Mouse (Mus musculus) testis, adult 2 months (tissue): ENCODE measurements around the gene Unk. TPM values are rescaled to one million over a fixed set of nuclear protein-coding genes. Genes with fewer than 3 reads are reported as not detected.

Experiments used
- H3K27ac ChIP-seq: fragments of 200-500 bp; 2 replicates; pipeline ENCODE4 v1.5.1; 2012; ENCODE audit warnings: low read depth, low read length; ENCODE audit not compliant: control insufficient read depth, insufficient read depth
- H3K27me3 ChIP-seq: fragments of 200-500 bp; 2 replicates; pipeline ENCODE4 v1.6.1; 2012; ENCODE audit warnings: mild to moderate bottlenecking, low read length, moderate library complexity; ENCODE audit not compliant: control insufficient read depth, insufficient read depth
- H3K36me3 ChIP-seq: fragments of 200-500 bp; 2 replicates; pipeline ENCODE4 v1.6.1; 2012; ENCODE audit warnings: mild to moderate bottlenecking, low read length; ENCODE audit not compliant: control insufficient read depth, insufficient read depth
- H3K4me1 ChIP-seq: fragments of 200-500 bp; 2 replicates; pipeline ENCODE4 v1.6.1; 2012; ENCODE audit warnings: low read length; ENCODE audit not compliant: control insufficient read depth, insufficient read depth
- H3K4me3 ChIP-seq: fragments of 200-500 bp; 2 replicates; pipeline ENCODE4 v1.5.1; 2012; ENCODE audit warnings: low read depth, mild to moderate bottlenecking, low read length, moderate library complexity, mixed read lengths; ENCODE audit not compliant: control insufficient read depth
- CTCF ChIP-seq: fragments of 200-500 bp; IDR thresholded peaks from 2 replicates; pipeline ENCODE4 v1.5.1; 2012; ENCODE audit warnings: low read depth, mild to moderate bottlenecking, inconsistent platforms, low read length, moderate library complexity; ENCODE audit not compliant: control insufficient read depth, insufficient read depth, insufficient replicate concordance
- POLR2A ChIP-seq: fragments of 200-500 bp; IDR thresholded peaks from 2 replicates; pipeline ENCODE4 v1.6.1; 2012; ENCODE audit warnings: low read depth, mild to moderate bottlenecking, inconsistent platforms, low read length, moderate library complexity; ENCODE audit not compliant: control insufficient read depth
- polyA plus RNA-seq: library from polyadenylated mRNA; depleted of rRNA; stranded (reverse); fragments of >200 nt; gene quantifications from 2 replicates; pipeline ENCODE4 v1.2.3, GENCODE M21; 2012

Unk gene
- polyA plus RNA-seq, 1 experiment = 21.5 TPM

- no peak overlapping the region for H3K27ac ChIP-seq
- H3K4me1 ChIP-seq = peaks cover 5% of the 10 kb centered on the region
- H3K36me3 ChIP-seq = peaks cover 3% of the 10 kb centered on the region
- no peak overlapping the region for H3K4me3 ChIP-seq
- no peak for TF ChIP-seq POLR2A
- no peak for TF ChIP-seq CTCF
- no peaks in the 10 kb centered on the region for H3K27me3 ChIP-seq
Measured at GRCm38 (mm10) chr11:116049610-116050009, 19.5 kb downstream of the Unk start.

- H3K4me1 ChIP-seq = peaks cover 5% of the 10 kb centered on the region
- no peak overlapping the region for H3K4me3 ChIP-seq
- peaks cover 3% of the 10 kb centered on the region for H3K36me3 ChIP-seq
- H3K27me3 ChIP-seq = no peaks in the 10 kb centered on the region
- no peak for TF ChIP-seq POLR2A
- no peak for TF ChIP-seq CTCF
- H3K27ac ChIP-seq = no peak overlapping the region
Measured at GRCm38 (mm10) chr11:116050196-116050595, 20.1 kb downstream of the Unk start.

DNA sequence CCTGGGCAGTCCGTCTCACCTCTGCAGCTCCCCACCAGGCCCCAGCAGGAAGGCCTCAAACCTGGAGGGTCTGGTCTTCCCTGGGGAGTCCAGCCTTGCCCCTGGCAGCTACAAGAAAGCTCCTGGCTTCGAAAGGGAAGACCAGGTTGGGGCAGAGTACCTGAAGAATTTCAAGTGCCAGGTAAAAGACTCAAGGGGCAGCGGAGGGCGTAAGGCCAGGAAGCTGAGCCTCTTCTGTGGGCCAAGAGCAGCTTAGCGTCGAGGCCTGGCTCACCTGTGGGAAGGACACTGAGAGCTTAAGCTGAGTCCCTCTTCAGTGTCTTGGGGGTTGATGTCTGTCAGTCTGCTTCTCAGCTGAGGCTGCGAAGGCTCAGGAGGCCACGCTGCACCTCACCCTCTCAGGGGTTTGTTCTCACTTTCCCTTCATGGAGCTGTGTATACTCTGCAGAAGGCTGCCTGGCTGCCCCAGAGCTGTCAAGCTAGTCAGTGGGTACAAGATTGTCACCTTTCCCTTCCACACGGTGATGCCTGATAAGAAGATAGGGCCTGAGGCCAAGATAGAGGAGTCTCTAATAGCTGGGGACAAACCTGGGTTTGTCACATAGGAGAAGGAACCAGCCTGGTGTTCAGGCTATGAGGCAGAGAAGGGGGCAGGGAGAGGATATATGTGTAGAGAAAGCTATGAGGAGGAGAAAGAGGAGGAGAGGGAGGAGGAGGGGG is 23.5 kb downstream of the Unk start:
- Histone ChIP-seq H3K27me3 (no peaks in the 10 kb centered on the region), H3K36me3 (peaks cover 4% of the 10 kb centered on the region), H3K4me1 (no peaks in the 10 kb centered on the region), H3K4me3 (no peak overlapping the region), H3K27ac (no peak overlapping the region)
- TF ChIP-seq CTCF (no peak), POLR2A (no peak)

DNA sequence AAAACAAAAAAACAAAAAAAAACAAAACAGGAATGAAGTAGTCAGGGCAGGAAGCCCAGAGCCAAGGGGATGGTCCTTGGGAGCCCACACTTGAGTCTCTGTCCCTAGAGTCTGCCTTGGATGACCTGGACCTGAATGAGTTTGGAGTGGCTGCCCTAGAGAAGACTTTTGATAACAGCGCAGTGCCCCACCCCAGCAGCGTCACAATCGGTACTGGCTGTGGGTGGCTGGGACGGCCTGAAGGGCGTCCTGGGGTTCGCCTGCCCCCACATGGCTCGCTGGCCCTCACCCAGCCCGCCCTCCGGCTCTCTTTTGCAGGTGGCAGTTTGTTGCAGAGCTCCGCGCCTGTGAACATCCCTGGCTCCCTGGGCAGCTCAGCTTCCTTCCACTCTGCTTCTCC is 25.8 kb downstream of the Unk start:
- H3K27ac ChIP-seq = no peak overlapping the region
- TF ChIP-seq CTCF = no peak
- no peak for TF ChIP-seq POLR2A
- H3K4me3 ChIP-seq = no peak overlapping the region
- H3K27me3 ChIP-seq = no peaks in the 10 kb centered on the region
- no peaks in the 10 kb centered on the region for H3K4me1 ChIP-seq
- peaks cover 4% of the 10 kb centered on the region for H3K36me3 ChIP-seq

DNA sequence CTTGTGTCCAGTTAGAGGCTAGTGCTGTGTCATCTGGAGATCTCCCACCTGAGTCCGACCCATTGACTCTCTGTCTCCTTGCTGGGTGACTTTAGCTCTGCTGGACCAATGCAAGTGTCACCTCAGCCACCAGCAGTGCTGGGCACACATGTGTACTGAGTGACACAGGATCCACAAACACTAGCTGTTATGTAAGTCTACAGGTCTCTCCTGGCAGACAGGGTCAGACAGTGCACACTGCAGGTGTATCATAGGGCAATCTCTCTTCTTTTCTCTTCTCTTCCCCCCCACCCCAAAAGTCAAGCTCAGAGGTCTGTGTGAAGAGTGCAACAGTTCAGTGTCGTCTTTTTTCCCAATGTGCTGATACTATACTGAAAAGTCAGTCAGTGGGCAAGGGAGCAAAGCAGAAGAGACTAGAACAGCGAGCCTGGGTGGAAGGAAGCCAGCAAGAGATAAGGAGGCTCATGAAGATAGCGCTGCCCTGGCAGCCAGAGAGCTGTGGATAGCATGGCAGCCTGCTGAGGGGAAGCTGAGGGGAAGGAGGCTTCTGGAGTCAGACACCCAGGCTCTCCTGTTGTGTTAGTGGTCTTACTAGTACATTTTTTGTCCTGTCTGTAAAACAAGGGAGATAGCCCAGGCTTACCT is 27.2 kb downstream of the Unk start:
- H3K27ac ChIP-seq = no peak overlapping the region
- no peaks in the 10 kb centered on the region for H3K4me1 ChIP-seq
- TF ChIP-seq POLR2A = no peak
- no peak for TF ChIP-seq CTCF
- no peaks in the 10 kb centered on the region for H3K27me3 ChIP-seq
- H3K4me3 ChIP-seq = no peak overlapping the region
- H3K36me3 ChIP-seq = peaks cover 1% of the 10 kb centered on the region

GRCm38 (mm10) chr11:116058022-116058614 is 28.0 kb downstream of the Unk start:
- Histone ChIP-seq H3K27ac (no peak overlapping the region), H3K4me1 (no peaks in the 10 kb centered on the region), H3K36me3 (peaks cover 1% of the 10 kb centered on the region), H3K27me3 (no peaks in the 10 kb centered on the region), H3K4me3 (no peak overlapping the region)
- TF ChIP-seq POLR2A (no peak), CTCF (no peak)

DNA sequence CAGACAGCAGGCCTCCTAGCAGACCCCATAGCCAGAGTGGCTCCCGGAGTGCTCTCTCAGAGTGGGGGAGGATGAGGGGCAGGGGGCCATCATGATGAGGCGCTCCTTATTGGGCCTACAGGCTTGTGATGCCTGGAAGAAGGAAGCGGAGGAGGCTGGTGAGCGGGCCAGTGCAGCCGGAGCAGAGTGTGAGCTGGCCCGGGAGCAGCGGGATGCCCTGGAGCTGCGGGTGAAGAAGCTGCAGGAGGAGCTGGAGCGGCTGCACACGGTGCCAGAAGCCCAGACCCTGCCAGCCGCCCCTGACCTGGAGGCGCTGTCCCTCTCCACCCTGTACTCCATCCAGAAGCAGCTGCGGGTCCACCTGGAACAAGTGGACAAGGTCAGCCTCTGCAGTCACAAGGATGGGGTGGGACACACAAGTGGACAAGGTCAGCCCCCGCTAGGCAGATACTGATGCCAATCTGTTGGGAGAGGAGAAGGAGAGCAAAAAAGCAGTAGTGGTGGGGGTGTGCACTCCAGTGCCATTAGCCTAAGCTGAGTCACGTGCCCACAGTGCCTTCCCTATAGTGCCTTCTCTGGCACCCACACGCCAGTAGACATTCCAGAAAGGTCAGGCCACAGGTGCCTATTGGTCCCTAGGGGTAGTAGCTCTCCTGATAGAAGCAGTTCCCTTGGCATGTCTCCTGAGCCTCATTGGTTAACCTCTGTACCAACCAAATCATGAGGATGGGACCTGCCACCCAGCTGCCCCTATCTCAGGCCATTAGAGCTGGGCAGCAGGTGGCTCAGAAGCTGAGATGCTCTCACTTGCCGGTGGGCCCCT is 29.0 kb downstream of the Unk start:
- no peaks in the 10 kb centered on the region for H3K4me1 ChIP-seq
- H3K27ac ChIP-seq = no peak overlapping the region
- no peaks in the 10 kb centered on the region for H3K27me3 ChIP-seq
- peaks cover 1% of the 10 kb centered on the region for H3K36me3 ChIP-seq
- TF ChIP-seq CTCF (no peak), POLR2A (no peak)
- H3K4me3 ChIP-seq = no peak overlapping the region
